Mouse (Mus musculus): ENCODE measurements around the gene Tmem18. TPM values are rescaled to one million over a fixed set of nuclear protein-coding genes. Genes with fewer than 3 reads are reported as not detected.

Tmem18 gene
- 22.4 and 23.3 TPM in 2 replicates for polyA plus RNA-seq (2015; fragmentation: Nextera tagmentation; extraction: Ambion mirVana)

GRCm38 (mm10) chr12:30584356-30584740, at the start of gene Tmem18:
Gene Tmem18, plus strand, starts transcription at chr12:30584426.
- Histone ChIP-seq H3K4me2 (ENCODE audit: low read depth, low read length) (peak within 1 kb of the TSS; percentile 88), H3K4me1 (ENCODE audit: control insufficient read depth, insufficient read depth, low read length) (peaks cover 8% of the 10 kb centered on the region), H3K27ac (ENCODE audit: low read length) (peak within 1 kb of the TSS; percentile 90), H3K27me3 (replicated peaks; ENCODE audit: control insufficient read depth, insufficient read depth, low read length) (no peaks in the 10 kb centered on the region), H3K9me3 (ENCODE audit: control insufficient read depth, low read length) (no peaks in the 10 kb centered on the region), H3K9ac (ENCODE audit: low read depth, low read length) (peak within 1 kb of the TSS; percentile 85), H3K36me3 (ENCODE audit: control insufficient read depth, insufficient read depth, low read length) (no peaks in the 10 kb centered on the region), H3K4me3 (ENCODE audit: low read length) (peak within 1 kb of the TSS; percentile 78)
- ATAC-seq, result peak; percentile 96
- WGBS, result under 1% methylated on average over 35 of the region's 35 CpGs

GRCm38 (mm10) chr12:30557349-30557748, 26.9 kb upstream of the Tmem18 start:
- Histone ChIP-seq H3K4me3 (ENCODE audit: low read length) (no peak overlapping the region), H3K9me3 (ENCODE audit: control insufficient read depth, low read length) (no peaks in the 10 kb centered on the region), H3K36me3 (ENCODE audit: control insufficient read depth, insufficient read depth, low read length) (no peaks in the 10 kb centered on the region), H3K4me2 (ENCODE audit: low read depth, low read length) (no peak overlapping the region), H3K4me1 (ENCODE audit: control insufficient read depth, insufficient read depth, low read length) (no peaks in the 10 kb centered on the region), H3K27me3 (replicated peaks; ENCODE audit: control insufficient read depth, insufficient read depth, low read length) (no peaks in the 10 kb centered on the region), H3K9ac (ENCODE audit: low read depth, low read length) (no peak overlapping the region), H3K27ac (ENCODE audit: low read length) (no peak overlapping the region)
- ATAC-seq, result no peak

- no peak overlapping the region for H3K27ac ChIP-seq (ENCODE audit: low read length)
- H3K4me1 ChIP-seq (ENCODE audit: control insufficient read depth, insufficient read depth, low read length), result no peaks in the 10 kb centered on the region
- no peak for ATAC-seq
- no peaks in the 10 kb centered on the region for H3K27me3 ChIP-seq (replicated peaks; ENCODE audit: control insufficient read depth, insufficient read depth, low read length)
- no peaks in the 10 kb centered on the region for H3K36me3 ChIP-seq (ENCODE audit: control insufficient read depth, insufficient read depth, low read length)
- peak overlapping the region; percentile 16; the same call in 1 of the 2 replicates for H3K4me2 ChIP-seq (ENCODE audit: low read depth, low read length)
- no peaks in the 10 kb centered on the region for H3K9me3 ChIP-seq (ENCODE audit: control insufficient read depth, low read length)
- no peak overlapping the region for H3K4me3 ChIP-seq (ENCODE audit: low read length)
- H3K9ac ChIP-seq (ENCODE audit: low read depth, low read length), result no peak overlapping the region
- 10% methylated on average over 11 of the region's 11 CpGs for WGBS
Observed at GRCm38 (mm10) chr12:30561411-30561810, 22.8 kb upstream of the Tmem18 start.

DNA sequence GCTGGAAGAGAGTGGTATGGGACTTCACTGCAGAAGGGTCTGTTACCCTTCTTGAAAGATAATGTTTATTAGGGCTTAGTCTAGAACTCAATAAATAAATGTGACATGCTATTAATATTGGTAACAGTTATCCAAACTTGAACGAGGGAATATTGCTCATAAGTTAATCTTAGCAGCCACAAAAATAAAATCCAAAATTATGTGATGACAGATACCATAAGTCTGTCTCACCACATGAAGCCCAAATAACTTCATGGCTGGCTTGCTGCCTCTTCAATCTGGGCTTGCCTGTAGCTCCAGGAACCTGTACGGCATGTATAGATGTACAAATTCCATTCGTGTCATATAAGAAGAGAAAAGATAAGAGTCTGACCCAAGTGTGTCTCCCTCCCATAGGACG, 12.2 kb upstream of the Tmem18 start:
- ATAC-seq, result no peak
- 62% methylated on average over 4 of the region's 4 CpGs for WGBS

DNA sequence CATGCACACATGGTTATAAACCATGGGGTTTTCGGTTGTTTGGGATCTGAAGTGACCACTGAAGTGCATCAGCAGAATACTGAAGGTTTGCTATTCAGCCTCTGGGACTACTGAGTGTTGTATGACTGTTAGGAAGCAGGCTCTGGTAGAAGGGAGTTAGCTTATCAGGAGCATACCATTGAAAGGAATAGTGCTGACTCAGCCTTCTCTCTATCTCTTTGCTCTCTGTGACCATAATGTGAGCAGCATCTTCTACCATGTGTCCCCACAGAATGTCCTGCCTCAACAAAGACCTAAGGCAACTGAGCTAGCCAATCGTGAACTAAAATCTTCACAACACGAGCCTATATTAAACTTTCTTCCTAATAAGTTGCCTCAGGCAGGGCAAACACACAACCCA, 8.3 kb upstream of the Tmem18 start:
- Histone ChIP-seq H3K4me3 (ENCODE audit: low read length) (no peak overlapping the region), H3K36me3 (ENCODE audit: control insufficient read depth, insufficient read depth, low read length) (no peaks in the 10 kb centered on the region), H3K9ac (ENCODE audit: low read depth, low read length) (no peak overlapping the region), H3K9me3 (ENCODE audit: control insufficient read depth, low read length) (no peaks in the 10 kb centered on the region), H3K4me1 (ENCODE audit: control insufficient read depth, insufficient read depth, low read length) (no peaks in the 10 kb centered on the region), H3K4me2 (ENCODE audit: low read depth, low read length) (no peak overlapping the region), H3K27me3 (replicated peaks; ENCODE audit: control insufficient read depth, insufficient read depth, low read length) (no peaks in the 10 kb centered on the region), H3K27ac (ENCODE audit: low read length) (no peak overlapping the region)
- WGBS, result 86% methylated on average over 3 of the region's 3 CpGs
- no peak for ATAC-seq

More for the DNA sequence above, 12.2 kb upstream of the Tmem18 start:
- H3K36me3 ChIP-seq (ENCODE audit: control insufficient read depth, insufficient read depth, low read length), result no peaks in the 10 kb centered on the region
- H3K4me2 ChIP-seq (ENCODE audit: low read depth, low read length), result no peak overlapping the region
- H3K4me1 ChIP-seq (ENCODE audit: control insufficient read depth, insufficient read depth, low read length), result no peaks in the 10 kb centered on the region
- no peaks in the 10 kb centered on the region for H3K27me3 ChIP-seq (replicated peaks; ENCODE audit: control insufficient read depth, insufficient read depth, low read length)
- no peaks in the 10 kb centered on the region for H3K9me3 ChIP-seq (ENCODE audit: control insufficient read depth, low read length)
- no peak overlapping the region for H3K27ac ChIP-seq (ENCODE audit: low read length)
- H3K9ac ChIP-seq (ENCODE audit: low read depth, low read length), result no peak overlapping the region
- no peak overlapping the region for H3K4me3 ChIP-seq (ENCODE audit: low read length)

GRCm38 (mm10) chr12:30578019-30578418, 6.2 kb upstream of the Tmem18 start:
- Histone ChIP-seq H3K4me1 (ENCODE audit: control insufficient read depth, insufficient read depth, low read length) (no peaks in the 10 kb centered on the region), H3K4me3 (ENCODE audit: low read length) (no peak overlapping the region)

DNA sequence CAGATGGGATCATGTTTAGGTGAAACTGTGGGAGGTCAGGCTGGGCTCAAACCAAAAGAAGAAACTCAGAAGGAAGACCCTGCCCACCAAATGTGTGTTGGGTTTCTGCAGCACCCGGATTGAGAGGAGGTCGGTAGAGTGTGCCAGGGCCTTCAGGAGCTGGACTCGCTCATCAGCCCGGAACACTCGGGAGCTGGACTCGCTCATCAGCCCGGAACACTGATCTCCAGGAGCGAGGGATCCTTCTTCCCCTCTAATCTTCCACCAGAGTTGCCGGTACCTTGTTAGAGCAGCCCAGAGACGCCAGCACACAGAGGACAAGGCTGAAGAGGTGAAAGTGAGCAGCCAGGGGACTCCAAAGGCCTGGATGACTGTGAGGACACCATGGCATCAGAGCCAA, 2.9 kb upstream of the Tmem18 start:
- peaks cover 8% of the 10 kb centered on the region for H3K4me1 ChIP-seq (ENCODE audit: control insufficient read depth, insufficient read depth, low read length)
- no peak overlapping the region for H3K4me3 ChIP-seq (ENCODE audit: low read length)
- H3K27me3 ChIP-seq (replicated peaks; ENCODE audit: control insufficient read depth, insufficient read depth, low read length), result no peaks in the 10 kb centered on the region
- 88% methylated on average over 10 of the region's 10 CpGs for WGBS
- H3K4me2 ChIP-seq (ENCODE audit: low read depth, low read length), result no peak overlapping the region
- no peaks in the 10 kb centered on the region for H3K36me3 ChIP-seq (ENCODE audit: control insufficient read depth, insufficient read depth, low read length)
- no peak overlapping the region for H3K9ac ChIP-seq (ENCODE audit: low read depth, low read length)
- no peak for ATAC-seq
- no peak overlapping the region for H3K27ac ChIP-seq (ENCODE audit: low read length)
- H3K9me3 ChIP-seq (ENCODE audit: control insufficient read depth, low read length), result no peaks in the 10 kb centered on the region

More at GRCm38 (mm10) chr12:30578019-30578418, 6.2 kb upstream of the Tmem18 start:
- WGBS, result 5% methylated on average over 5 of the region's 5 CpGs
- no peaks in the 10 kb centered on the region for H3K9me3 ChIP-seq (ENCODE audit: control insufficient read depth, low read length)
- no peaks in the 10 kb centered on the region for H3K27me3 ChIP-seq (replicated peaks; ENCODE audit: control insufficient read depth, insufficient read depth, low read length)
- peak; percentile 68; the same call in 1 of the 2 replicates for ATAC-seq
- no peak overlapping the region for H3K9ac ChIP-seq (ENCODE audit: low read depth, low read length)
- no peaks in the 10 kb centered on the region for H3K36me3 ChIP-seq (ENCODE audit: control insufficient read depth, insufficient read depth, low read length)
- H3K27ac ChIP-seq (ENCODE audit: low read length), result no peak overlapping the region
- H3K4me2 ChIP-seq (ENCODE audit: low read depth, low read length), result no peak overlapping the region

- Histone ChIP-seq H3K4me2 (ENCODE audit: low read depth, low read length) (peak overlapping the region; percentile 63), H3K27ac (ENCODE audit: low read length) (peak overlapping the region; percentile 75), H3K9ac (ENCODE audit: low read depth, low read length) (peak overlapping the region; percentile 85), H3K9me3 (ENCODE audit: control insufficient read depth, low read length) (no peaks in the 10 kb centered on the region), H3K27me3 (replicated peaks; ENCODE audit: control insufficient read depth, insufficient read depth, low read length) (no peaks in the 10 kb centered on the region), H3K4me1 (ENCODE audit: control insufficient read depth, insufficient read depth, low read length) (peaks cover 8% of the 10 kb centered on the region), H3K36me3 (ENCODE audit: control insufficient read depth, insufficient read depth, low read length) (no peaks in the 10 kb centered on the region), H3K4me3 (ENCODE audit: low read length) (peak overlapping the region; percentile 78)
- ATAC-seq, result peak; percentile 57
- WGBS, result 9% methylated on average over 12 of the region's 12 CpGs
Observed at GRCm38 (mm10) chr12:30583586-30584355, 455 bp upstream of the Tmem18 start.

DNA sequence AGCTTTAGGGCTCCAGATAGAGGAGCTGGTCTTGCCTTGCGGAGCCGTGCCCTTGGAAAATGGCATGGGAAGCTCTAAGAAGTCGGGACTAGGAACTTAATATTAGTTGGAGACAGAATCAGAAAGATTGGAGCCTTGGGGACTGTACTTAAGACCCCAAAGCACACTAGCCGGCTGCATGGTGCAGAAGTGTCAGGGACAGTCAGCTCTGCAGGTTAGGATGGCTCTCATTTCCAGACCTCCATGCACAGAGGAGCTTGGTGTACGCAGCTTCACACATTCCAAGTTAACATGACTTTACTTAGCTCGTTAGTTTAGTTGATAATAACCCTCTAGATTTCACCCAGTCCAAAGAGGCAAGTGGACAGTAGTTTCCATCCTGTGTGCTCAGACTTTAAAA, 637 bp downstream of the Tmem18 start:
- peak overlapping the region; percentile 85 for H3K9ac ChIP-seq (ENCODE audit: low read depth, low read length)
- peak overlapping the region; percentile 88 for H3K4me2 ChIP-seq (ENCODE audit: low read depth, low read length)
- peaks cover 8% of the 10 kb centered on the region for H3K4me1 ChIP-seq (ENCODE audit: control insufficient read depth, insufficient read depth, low read length)
- no peaks in the 10 kb centered on the region for H3K36me3 ChIP-seq (ENCODE audit: control insufficient read depth, insufficient read depth, low read length)
- H3K27me3 ChIP-seq (replicated peaks; ENCODE audit: control insufficient read depth, insufficient read depth, low read length), result no peaks in the 10 kb centered on the region
- no peaks in the 10 kb centered on the region for H3K9me3 ChIP-seq (ENCODE audit: control insufficient read depth, low read length)
- peak; percentile 63 for ATAC-seq
- H3K4me3 ChIP-seq (ENCODE audit: low read length), result peak overlapping the region; percentile 78
- peak overlapping the region; percentile 90 for H3K27ac ChIP-seq (ENCODE audit: low read length)
- 8% methylated on average over 6 of the region's 6 CpGs for WGBS

All from intestine, embryonic 16.5 days (tissue).